Mouse (Mus musculus): ENCODE data around the gene Sppl2b. TPM values are rescaled to one million over a fixed set of nuclear protein-coding genes. Genes with fewer than 3 reads are reported as not detected.
A peak's percentile ranks its signal among the peaks of the same experiment; 100 is the strongest.
"Not testable (repeated sequence)": the region's sequence is repeated elsewhere in the genome, so short reads cannot be mapped to it uniquely, and the experiment has no call there.

Gene Sppl2b
- polyA plus RNA-seq, 1 experiment from 2014 or later, result 61.0 TPM

DNA sequence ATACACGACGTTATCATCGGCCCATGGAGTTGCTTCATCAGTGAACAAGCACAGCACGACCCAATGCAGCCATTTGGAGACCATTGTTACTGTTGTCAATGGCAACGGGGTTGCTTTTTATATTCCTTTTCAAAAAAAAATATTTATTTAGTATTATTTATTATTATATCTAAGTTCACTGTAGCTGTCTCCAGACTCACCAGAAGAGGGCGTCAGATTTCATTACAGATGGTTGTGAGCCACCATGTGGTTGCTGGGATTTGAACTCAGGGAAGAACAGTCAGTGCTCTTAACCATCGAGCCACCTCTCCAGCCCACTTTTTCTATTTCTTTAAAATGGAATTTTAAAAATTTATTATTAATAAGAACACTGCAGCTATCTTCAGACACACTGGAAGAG lies 40.3 kb upstream of the Sppl2b start:
- WGBS, result 71% methylated on average over 7 of the region's 7 CpGs
- Histone ChIP-seq H3K9ac (replicated peaks) (no peak overlapping the region), H3K4me1 (no peaks in the 10 kb centered on the region), H3K4me2 (replicated peaks) (no peak overlapping the region), H3K27me3 (peaks cover 21% of the 10 kb centered on the region), H3K9me3 (no peaks in the 10 kb centered on the region), H3K27ac (replicated peaks) (no peak overlapping the region), H3K4me3 (no peak overlapping the region), H3K36me3 (no peaks in the 10 kb centered on the region)
- ATAC-seq (replicated peaks), result no peak

DNA sequence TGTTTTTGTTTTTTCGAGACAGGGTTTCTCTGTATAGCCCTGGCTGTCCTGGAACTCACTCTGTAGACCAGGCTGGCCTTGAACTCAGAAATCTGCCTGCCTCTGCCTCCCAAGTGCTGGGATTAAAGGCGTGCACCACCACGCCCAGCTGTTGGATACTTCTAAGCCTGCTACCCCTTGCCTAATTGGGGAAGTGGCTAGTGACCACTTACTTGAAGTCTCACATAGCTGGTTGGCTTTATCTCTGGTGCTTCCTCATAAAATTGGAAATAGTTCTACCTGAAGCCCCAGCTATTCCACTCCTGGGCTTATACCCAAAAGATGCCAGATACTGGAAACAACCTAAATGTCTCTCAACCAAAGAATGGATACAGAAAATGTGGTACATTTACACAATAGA lies 38.8 kb upstream of the Sppl2b start:
- not testable (repeated sequence) for H3K4me1 ChIP-seq; H3K9me3 ChIP-seq; H3K36me3 ChIP-seq; H3K9ac ChIP-seq (replicated peaks); ATAC-seq (replicated peaks); H3K4me3 ChIP-seq; H3K4me2 ChIP-seq (replicated peaks); H3K27ac ChIP-seq (replicated peaks); H3K27me3 ChIP-seq
- 78% methylated on average over 3 of the region's 3 CpGs for WGBS

DNA sequence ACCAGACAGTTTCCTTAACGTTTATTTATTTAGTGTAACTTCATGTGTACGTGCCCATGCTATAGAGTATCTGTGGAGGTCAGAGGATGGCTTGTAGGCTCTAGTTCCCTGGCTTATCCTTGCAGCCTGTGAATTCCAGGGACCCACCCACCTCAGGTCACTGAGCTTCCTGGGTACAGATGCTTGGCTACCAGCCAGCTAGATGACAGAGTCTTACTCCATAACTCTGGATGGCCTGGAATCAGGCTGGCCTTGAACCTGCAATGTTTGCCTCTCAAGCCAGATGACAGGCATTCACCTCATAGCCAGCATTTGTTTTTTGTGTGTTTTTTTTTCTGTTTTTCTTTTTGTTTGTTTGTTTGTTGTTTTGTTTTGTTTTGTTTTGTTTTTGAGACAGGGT lies 37.9 kb upstream of the Sppl2b start:
- H3K36me3 ChIP-seq, result no peaks in the 10 kb centered on the region
- no peaks in the 10 kb centered on the region for H3K4me1 ChIP-seq
- no peak overlapping the region for H3K4me2 ChIP-seq (replicated peaks)
- no peak overlapping the region for H3K9ac ChIP-seq (replicated peaks)
- H3K27ac ChIP-seq (replicated peaks), result no peak overlapping the region
- no peak for ATAC-seq (replicated peaks)
- WGBS, result 68% methylated on average over 2 of the region's 2 CpGs
- no peaks in the 10 kb centered on the region for H3K9me3 ChIP-seq
- no peak overlapping the region for H3K4me3 ChIP-seq
- H3K27me3 ChIP-seq, result 0 out of 2 replicates have a peak, but pooled peaks cover 3% of the 10 kb centered on the region

DNA sequence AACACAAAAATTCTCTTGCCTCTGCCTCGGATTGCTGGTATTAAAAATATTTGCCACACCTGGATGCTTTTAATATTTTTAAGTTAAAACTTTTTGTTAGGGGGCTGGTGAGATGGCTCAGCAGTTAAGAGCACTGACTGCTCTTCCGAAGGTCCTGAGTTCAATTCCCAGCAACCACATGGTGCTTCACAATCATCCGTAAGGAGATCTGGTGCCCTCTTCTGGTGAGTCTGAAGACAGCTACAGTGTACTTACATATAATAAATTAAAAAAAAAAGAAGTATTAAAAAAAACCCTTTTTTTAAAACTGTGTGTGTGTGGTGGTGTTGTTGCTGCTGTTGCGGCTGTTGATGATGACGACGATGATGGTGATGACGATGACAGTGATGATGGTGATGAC lies 37.1 kb upstream of the Sppl2b start:
- not testable (repeated sequence) for H3K9ac ChIP-seq (replicated peaks); H3K4me1 ChIP-seq; H3K27ac ChIP-seq (replicated peaks); H3K27me3 ChIP-seq; ATAC-seq (replicated peaks); H3K4me2 ChIP-seq (replicated peaks); H3K4me3 ChIP-seq; H3K9me3 ChIP-seq; H3K36me3 ChIP-seq
- WGBS, result 84% methylated on average over 7 of the region's 7 CpGs

DNA sequence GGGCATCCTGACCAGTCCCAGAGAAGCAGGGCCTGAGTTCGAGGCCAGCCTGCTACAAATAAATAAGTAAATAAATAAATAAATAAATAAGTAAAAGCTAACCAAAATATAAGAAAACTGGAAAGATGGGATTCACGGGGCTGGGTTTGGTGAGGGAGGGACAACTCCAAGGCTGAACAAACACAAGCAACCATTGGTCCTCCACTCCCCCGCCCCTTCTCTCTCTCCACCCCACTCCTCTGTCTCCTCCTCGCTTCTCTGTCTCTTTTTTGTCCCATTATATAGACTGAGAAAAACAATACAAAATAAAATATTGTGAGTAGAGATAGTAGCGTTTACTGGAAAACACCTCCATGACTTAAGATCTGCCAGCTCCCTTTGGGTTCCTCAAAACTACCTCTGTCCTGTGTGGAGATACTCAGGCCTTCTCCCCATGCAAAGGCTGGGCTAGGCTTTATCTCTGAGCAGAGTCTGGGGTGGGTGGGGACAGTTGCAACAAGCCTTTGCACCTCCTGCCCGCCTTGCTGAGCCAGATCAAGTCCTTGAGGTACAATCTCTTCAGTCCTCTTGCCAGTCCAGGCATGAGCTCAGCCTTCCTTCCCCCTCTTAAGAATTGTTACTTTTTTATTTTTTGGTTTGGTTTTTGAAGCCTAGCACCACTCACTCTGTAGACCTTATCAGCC lies 36.3 kb upstream of the Sppl2b start:
- WGBS, result 60% methylated on average over 6 of the region's 6 CpGs
- Histone ChIP-seq H3K9ac (replicated peaks) (no peak overlapping the region), H3K4me3 (no peak overlapping the region)

DNA sequence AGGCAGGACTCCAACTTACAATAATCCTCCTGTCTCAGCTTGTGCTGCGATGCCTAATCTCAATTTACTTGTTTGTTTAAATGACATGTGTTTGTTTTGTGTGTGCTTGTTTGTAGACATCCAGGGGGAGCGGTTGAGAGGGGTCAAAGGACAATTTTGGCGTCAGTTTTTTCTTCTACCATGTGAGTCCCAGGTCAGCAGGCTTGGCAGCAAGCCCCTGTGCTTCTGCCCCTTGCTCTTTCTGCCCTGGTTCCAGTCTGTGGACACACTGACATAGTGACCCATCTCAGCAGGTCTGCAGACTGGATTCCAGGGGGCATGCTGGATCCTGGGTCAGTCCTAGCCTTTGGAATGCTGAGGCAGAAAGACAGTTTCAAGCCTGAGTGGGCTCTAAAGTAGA lies 35.7 kb upstream of the Sppl2b start:
- Histone ChIP-seq H3K9me3 (no peaks in the 10 kb centered on the region), H3K4me3 (no peak overlapping the region), H3K4me1 (no peaks in the 10 kb centered on the region), H3K4me2 (replicated peaks) (no peak overlapping the region), H3K36me3 (no peaks in the 10 kb centered on the region), H3K27me3 (no peaks in the 10 kb centered on the region), H3K27ac (replicated peaks) (no peak overlapping the region), H3K9ac (replicated peaks) (no peak overlapping the region)
- no peak for ATAC-seq (replicated peaks)
- WGBS, result 64% methylated on average over 3 of the region's 3 CpGs

More for the DNA sequence above, 36.3 kb upstream of the Sppl2b start:
- no peak for ATAC-seq (replicated peaks)
- H3K4me1 ChIP-seq, result no peaks in the 10 kb centered on the region
- no peak overlapping the region for H3K4me2 ChIP-seq (replicated peaks)
- H3K27me3 ChIP-seq, result no peaks in the 10 kb centered on the region
- no peaks in the 10 kb centered on the region for H3K9me3 ChIP-seq
- H3K36me3 ChIP-seq, result no peaks in the 10 kb centered on the region
- H3K27ac ChIP-seq (replicated peaks), result no peak overlapping the region

DNA sequence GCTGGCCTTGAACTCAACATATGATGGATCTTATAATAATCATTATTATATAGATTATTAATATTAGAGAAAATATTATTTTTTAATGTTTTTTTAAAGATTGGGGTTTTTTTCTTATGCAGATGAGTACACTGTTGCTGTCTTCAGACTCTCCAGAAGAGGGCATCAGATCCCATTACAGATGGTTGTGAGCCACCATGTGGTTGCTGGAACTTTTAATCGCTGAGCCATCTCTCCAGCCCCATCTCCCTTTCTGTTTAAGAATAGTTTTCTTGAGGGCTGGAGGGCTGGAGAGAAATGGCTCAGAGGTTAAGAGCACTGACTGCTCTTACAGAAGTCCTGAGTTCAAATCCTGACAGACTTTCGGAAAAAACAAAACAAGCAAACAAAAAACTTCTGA lies 33.1 kb upstream of the Sppl2b start:
- 43% methylated on average over 2 of the region's 2 CpGs for WGBS
- Histone ChIP-seq H3K4me2 (replicated peaks) (no peak overlapping the region), H3K36me3 (no peaks in the 10 kb centered on the region), H3K9me3 (no peaks in the 10 kb centered on the region), H3K4me3 (no peak overlapping the region), H3K4me1 (no peaks in the 10 kb centered on the region; the same call in 1 of the 2 replicates), H3K27ac (replicated peaks) (no peak overlapping the region), H3K27me3 (no peaks in the 10 kb centered on the region), H3K9ac (replicated peaks) (no peak overlapping the region)
- no peak for ATAC-seq (replicated peaks)

DNA sequence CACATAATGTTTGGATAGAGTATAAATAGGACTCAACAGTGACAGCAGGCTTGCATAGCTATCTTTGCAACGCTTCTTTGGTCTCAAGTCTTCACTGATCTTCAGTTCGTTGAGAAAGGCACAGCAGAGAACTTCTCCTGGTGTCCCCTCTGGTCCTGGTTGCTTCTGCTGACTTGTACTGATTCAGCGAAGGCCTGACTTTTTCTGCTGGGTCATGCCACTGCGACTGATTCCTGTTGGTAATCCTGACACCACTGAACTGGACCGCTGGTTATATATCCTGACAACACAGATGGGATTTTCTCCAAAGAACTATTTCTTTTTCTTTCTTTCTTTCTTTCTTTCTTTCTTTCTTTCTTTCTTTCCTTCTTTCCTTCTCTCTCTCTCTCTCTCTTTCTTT lies 32.5 kb upstream of the Sppl2b start:
- no peak overlapping the region for H3K9ac ChIP-seq (replicated peaks)
- ATAC-seq (replicated peaks), result no peak
- H3K4me3 ChIP-seq, result no peak overlapping the region
- no peaks in the 10 kb centered on the region for H3K9me3 ChIP-seq
- H3K4me1 ChIP-seq, result peaks cover 2% of the 10 kb centered on the region
- H3K27me3 ChIP-seq, result no peaks in the 10 kb centered on the region
- whole genome bisulfite sequencing, result 87% methylated on average over 5 of the region's 5 CpGs
- no peak overlapping the region for H3K27ac ChIP-seq (replicated peaks)
- no peak overlapping the region for H3K4me2 ChIP-seq (replicated peaks)
- no peaks in the 10 kb centered on the region for H3K36me3 ChIP-seq

DNA sequence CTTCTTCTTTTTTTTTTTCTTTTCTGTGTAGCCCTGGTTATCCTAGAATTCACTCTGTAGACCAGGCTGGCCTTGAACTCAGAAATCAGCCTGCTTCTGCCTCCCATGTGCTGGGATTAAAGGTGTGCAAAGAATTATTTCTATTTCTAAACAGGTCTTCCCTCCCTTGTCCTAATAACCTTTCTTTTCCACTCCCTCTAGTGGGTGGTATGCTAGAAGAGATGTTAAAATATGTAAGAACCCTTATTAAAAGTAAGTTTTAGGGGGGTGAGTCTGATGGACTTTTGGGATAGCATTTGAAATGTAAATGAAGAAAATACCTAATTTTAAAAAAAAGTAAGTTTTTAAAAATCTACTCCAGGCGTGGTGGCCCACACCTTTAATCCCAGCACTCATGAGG lies 31.8 kb upstream of the Sppl2b start:
- no peak for ATAC-seq (replicated peaks)
- H3K27ac ChIP-seq (replicated peaks), result no peak overlapping the region
- H3K9ac ChIP-seq (replicated peaks), result no peak overlapping the region
- H3K36me3 ChIP-seq, result peaks cover under 1% of the 10 kb centered on the region; the same call in 1 of the 2 replicates
- H3K4me1 ChIP-seq, result peaks cover 10% of the 10 kb centered on the region
- H3K9me3 ChIP-seq, result no peaks in the 10 kb centered on the region
- no peaks in the 10 kb centered on the region for H3K27me3 ChIP-seq
- H3K4me3 ChIP-seq, result no peak overlapping the region
- WGBS, result 72% methylated on average over 1 of the region's 1 CpGs
- no peak overlapping the region for H3K4me2 ChIP-seq (replicated peaks)

DNA sequence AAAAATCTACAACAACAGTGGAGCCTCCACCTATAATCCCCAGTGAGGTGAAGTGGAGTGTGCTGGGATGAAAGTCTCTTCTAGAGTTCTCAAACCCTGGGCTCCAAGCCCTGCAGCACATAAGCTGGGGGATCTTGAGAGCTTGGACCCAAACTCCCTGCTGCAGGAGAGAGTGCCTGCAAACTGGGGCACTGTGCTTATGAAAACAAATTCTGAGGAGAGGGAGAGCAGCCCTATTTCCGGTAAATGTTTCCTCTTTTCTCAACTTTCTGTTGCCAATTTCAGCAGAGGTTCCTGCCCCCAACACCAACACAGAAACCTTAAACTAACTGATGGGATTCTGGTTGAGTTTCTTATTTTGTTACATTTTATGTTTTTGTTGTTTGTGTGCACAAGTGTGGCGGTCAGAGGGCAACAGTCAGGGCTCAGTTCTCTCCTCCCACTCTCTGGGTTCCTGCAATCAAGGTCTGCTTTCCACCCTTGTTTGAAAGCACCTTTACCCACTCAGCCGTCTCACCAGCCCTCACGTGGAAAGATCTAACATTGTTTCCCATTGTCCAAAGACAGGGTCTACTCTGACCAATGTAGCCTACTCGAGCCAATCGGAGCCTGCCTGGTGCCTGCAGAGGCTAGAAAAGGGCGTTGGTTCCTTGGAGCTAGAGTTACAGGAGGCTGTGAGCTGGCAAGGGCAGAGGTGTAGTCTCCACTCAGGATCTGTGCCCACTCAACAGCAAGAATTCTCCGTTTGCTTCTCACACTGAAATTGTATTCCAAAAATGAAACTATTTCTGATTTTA lies 31.0 kb upstream of the Sppl2b start:
- H3K27ac ChIP-seq (replicated peaks), result no peak overlapping the region
- H3K4me2 ChIP-seq (replicated peaks), result no peak overlapping the region
- peaks cover 14% of the 10 kb centered on the region for H3K4me1 ChIP-seq
- H3K4me3 ChIP-seq, result no peak overlapping the region
- no peak for ATAC-seq (replicated peaks)
- WGBS, result 70% methylated on average over 8 of the region's 8 CpGs
- H3K27me3 ChIP-seq, result no peaks in the 10 kb centered on the region
- no peak overlapping the region for H3K9ac ChIP-seq (replicated peaks)
- H3K9me3 ChIP-seq, result no peaks in the 10 kb centered on the region
- H3K36me3 ChIP-seq, result peaks cover 4% of the 10 kb centered on the region

DNA sequence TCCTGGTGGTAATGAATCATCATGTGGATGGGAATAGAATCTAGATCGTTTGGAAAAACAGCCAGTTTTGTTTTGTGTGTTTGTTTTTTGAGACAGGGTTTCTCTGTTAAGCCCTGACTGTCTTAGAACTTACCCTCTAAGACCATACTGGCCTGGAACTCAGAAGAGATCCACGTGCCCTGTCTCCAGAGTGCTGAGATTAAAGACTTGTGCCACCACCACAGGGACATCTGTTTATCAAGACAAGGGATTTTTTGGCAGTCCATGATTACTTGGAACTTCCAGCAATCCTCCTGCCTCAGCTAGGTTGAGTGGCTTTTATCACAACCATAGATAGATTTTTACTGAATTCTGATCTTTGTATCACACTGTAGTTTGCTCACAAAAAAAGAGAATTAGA lies 30.2 kb upstream of the Sppl2b start:
- 80% methylated on average over 2 of the region's 2 CpGs for WGBS
- H3K27ac ChIP-seq (replicated peaks), result no peak overlapping the region

DNA sequence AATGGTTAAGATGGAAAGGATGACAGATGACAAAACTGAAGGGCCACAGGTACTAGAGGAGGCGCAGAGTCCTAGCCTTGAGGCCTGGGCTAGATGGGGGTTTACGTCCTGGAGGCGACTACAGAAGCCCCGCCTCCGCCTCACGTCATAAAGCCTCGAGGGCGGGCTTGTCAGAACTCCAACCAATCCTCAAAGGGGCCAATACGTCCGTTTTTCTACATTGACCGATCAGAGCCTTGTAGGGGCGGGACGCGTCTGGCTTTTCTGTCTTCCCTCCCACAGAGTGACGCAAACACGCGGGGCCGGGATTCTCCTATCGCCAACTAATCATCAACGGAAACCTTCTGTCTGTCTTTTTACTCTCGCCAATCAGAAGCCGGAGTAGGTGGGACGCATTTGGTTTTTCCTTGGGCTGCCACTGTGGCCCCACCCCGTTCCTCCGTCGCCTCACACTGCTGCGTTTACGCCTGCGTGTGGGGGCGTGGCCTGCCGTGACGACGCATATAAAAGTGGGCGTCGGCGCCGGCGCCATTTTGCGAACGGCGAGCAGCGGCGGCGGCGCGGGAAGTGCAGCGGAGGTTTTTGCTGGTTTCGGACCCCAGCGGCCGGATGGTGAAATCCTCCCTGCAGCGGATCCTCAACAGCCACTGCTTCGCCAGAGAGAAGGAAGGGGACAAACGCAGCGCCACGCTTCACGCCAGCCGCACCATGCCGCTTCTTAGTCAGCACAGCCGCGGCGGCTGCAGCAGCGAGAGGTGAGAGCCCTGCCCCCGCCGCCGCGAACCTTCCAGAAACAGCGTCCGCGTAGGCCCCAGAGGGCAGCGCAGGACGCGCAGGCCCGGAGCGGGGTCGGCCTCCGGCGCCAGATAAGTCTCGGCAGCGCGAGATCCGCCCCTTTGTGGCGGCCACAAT lies 28.7 kb upstream of the Sppl2b start, which contains the start of gene Oaz1:
Oaz1 (plus strand) TSS at position 506 of the 912 bp plus-strand sequence.
- H3K9ac ChIP-seq (replicated peaks), result peak within 1 kb of the TSS; percentile 86
- peak within 1 kb of the TSS; percentile 89 for H3K27ac ChIP-seq (replicated peaks)
- under 1% methylated on average over 80 of the region's 82 CpGs for WGBS
- ATAC-seq (replicated peaks), result peak; percentile 98
- H3K9me3 ChIP-seq, result no peaks in the 10 kb centered on the region
- peaks cover 19% of the 10 kb centered on the region for H3K4me1 ChIP-seq
- H3K27me3 ChIP-seq, result no peaks in the 10 kb centered on the region
- peak within 1 kb of the TSS; percentile 93 for H3K4me3 ChIP-seq
- peak within 1 kb of the TSS; percentile 98 for H3K4me2 ChIP-seq (replicated peaks)
- peaks cover 18% of the 10 kb centered on the region for H3K36me3 ChIP-seq

More for the DNA sequence above, 30.2 kb upstream of the Sppl2b start:
- Histone ChIP-seq H3K9ac (replicated peaks) (no peak overlapping the region), H3K4me3 (no peak overlapping the region), H3K27me3 (no peaks in the 10 kb centered on the region), H3K36me3 (peaks cover 12% of the 10 kb centered on the region), H3K9me3 (no peaks in the 10 kb centered on the region), H3K4me2 (replicated peaks) (no peak overlapping the region), H3K4me1 (peaks cover 19% of the 10 kb centered on the region)
- ATAC-seq (replicated peaks), result no peak

Data from forebrain, embryonic 15.5 days (tissue).